Mouse (Mus musculus) spleen, adult 2 months (tissue): Measurements from ENCODE around the gene Ddx42.

Experiments
- CTCF ChIP-seq: fragments of 200-500 bp; IDR thresholded peaks from 2 replicates; pipeline ENCODE4 v1.5.1; 2011; ENCODE audit warnings: mild to moderate bottlenecking, inconsistent platforms; ENCODE audit not compliant: insufficient read depth, insufficient read length, insufficient replicate concordance; ENCODE audit errors: extremely low read depth
- POLR2A ChIP-seq: fragments of 200-500 bp; IDR thresholded peaks from 2 replicates; pipeline ENCODE4 v1.6.1; 2011; ENCODE audit warnings: low read depth, low read length, inconsistent platforms

GRCm38 (mm10) chr11:106201337-106202122, 15.2 kb upstream of the Ddx42 start:
- TF ChIP-seq POLR2A (no peak), CTCF (no peak)
